Mouse (Mus musculus) brain, embryonic 18.5 days (tissue): ENCODE data around the gene Rgcc.

Source experiments
- DNase-seq: peaks from one replicate; pipeline ENCODE4 v3.0.0-alpha.2; 2012; ENCODE audit warnings: low read depth, low spot score

The Rgcc gene

DNA sequence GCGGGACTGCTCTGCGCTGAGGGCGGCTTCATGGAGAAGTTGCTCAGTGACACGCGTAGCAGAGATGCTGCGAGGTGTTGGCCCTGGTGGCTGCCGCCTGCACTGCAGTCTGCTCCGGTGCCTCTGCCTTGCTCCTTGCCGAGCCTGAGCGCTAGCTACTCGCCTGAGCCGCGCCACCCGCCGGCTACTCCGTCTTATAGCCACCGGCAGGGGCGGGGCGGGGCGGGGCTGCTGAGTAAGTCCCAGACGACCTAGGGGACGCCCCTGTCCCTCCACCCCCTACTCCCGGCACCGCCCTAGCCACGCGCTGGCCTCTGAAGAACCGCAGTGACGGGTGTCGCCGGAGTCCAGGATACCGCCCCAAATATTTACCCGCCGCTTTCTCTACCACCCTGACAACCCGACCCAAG is at the start of gene Rgcc:
TSS of gene Rgcc (minus strand) at position 180 of the 410 bp plus-strand sequence.
- peak; percentile 70 for DNase-seq

DNA sequence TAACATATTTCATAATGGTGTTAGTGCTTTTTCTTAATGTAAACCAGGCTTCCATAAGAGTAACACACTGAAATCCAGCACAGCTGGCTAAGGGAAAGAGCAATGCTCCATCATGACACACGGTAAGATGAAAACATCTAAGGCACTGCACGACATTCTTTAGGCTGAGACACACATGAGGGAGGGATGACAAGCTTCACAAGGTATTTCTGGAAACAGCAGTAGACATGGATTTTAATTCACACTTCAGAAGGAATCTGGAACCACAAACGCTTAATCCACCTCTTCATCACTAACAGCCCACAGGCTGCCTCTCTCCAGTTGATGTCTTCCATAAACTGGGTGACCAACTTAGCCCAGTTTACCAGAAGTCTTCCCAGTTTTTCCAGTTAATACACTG is 44.9 kb upstream of the Rgcc start:
- DNase-seq: no peak

DNA sequence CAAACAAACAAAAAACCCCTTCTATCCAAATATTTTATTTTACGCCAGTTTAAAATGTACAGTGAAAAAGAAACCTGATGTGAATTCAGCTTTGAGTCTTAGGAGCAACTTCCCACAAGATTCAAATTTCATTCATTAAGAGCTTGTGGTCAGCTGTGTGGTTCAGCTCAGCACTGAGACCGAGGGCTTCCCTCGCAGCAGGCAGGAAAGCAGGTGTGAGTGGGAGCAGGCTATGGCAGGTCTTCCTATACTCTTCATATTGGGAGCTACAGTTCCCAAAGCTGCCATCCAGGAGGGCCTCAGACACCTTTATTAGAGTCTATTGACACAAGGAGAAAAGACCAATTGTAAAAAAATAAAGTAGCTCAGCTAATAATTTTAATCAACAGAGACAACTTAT is 34.2 kb upstream of the Rgcc start:
- DNase-seq: no peak

GRCm38 (mm10) chr14:79331936-79332335 is 30.5 kb upstream of the Rgcc start:
- DNase-seq: no peak

- no peak for DNase-seq
These were observed 29.6 kb upstream of the Rgcc start for GRCm38 (mm10) chr14:79330944-79331561.

DNA sequence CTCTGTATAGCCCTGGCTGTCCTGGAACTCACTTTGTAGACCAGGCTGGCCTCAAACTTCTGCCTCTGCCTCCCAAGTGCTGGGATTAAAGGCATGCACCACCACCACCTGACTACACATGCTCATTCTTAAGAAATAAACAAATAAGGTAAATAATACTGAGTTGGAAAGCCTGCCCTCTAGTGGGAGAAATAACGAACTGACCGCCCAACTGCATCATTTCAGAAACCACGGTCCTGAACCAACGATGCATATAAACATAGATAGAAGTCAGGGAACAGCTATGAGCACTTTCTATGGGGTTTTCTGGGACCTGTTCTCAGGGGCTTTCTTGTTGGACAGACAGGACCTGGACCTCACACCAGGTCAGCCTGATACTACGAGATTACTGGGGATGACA is 25.6 kb upstream of the Rgcc start:
- DNase-seq: no peak

- no peak for DNase-seq
These were observed 22.8 kb upstream of the Rgcc start for GRCm38 (mm10) chr14:79324112-79324840.

GRCm38 (mm10) chr14:79321881-79322280 is 20.4 kb upstream of the Rgcc start:
- no peak for DNase-seq

DNA sequence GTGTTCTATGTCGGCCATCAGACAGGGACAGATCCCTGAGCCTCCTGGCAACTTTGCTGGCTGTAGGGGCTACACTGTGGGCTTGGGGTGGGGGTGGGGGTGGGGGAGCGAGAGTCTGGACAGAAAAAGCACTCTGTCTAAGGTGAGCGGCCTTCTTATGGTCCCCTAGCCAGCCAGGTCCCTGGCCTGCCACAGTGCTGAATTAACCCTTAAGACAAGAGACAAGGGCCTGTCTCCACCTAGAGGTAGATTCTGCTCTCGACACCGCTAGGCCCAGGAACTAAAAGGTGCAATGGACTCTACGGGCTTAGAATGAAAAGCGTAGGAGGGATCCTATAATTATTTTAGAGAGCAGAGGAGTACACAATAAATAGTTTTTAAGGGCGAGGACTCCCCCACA is 19.7 kb upstream of the Rgcc start:
- no peak for DNase-seq

DNA sequence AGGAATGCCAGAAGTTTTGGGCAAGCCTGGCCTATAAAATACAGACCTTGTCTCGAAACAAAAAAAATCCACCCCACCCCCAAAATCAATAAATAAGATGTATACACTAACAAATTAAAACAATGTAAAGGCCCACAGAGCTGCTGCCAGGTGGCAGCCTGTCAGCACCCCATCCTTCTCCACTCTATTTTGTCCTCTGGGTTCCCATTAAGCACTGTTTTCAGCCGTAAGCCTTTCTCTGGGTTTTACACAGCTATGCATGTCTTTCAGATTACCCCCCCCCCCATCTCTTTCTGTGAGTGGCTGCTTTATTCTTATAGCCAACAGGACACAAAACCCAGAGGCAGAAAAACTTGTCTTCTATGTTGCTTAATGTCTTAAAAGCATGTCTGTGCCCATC is 16.2 kb upstream of the Rgcc start:
- DNase-seq: no peak

DNA sequence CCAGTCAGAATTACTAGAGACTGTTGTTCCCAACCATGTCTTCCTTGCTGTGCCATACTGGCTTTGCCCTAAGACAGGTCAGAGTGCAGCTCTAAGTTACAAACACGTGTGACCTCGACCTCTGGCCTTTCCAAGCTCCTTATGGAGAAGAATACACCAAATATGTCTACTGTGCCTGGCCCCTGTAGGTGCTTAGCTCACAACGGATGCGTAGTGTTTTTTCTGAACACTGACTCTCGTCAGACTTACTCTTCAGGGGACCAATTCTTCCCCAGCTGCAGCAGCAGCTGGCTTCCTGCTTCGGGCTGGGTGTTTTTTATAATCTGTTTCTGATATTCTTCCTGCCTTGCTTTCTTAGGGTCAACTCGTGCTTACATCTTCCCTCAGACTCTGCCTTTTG is 14.4 kb upstream of the Rgcc start:
- no peak for DNase-seq

DNA sequence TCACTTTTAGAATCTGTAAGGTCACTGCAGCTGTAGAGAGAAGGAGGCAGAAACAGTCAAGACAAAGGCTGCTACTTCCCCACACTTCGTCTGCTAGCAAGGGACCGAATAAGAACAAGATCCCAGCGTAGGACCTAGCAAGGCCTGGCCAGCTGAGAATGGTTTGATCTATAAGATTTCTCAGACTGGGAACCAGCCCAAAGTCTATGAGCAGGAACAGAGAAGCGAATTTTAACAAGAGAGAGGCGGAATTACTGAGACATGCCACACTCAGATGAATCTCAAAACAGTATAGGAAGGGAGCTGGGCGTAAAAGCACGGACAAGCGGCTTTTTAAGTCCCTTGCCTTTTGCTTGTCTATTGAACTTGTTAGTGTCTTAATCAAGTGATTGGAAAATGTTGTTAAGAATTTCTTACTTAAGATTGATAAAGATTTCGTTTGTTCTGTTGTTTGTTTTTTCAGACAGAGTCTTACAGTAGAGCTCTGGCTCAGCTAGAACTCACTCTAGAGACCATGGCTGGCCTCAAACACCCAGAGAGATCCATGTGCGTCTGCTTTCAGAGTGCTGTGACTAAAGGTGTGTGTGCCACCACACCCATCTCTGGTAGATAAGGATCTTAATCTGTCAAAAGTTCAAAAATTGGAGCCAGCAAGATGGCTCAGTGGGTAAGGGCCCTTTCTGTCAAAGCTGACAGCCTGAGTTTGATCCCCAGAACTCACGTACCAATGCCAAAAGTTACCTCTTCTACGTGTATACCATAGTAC is 13.0 kb upstream of the Rgcc start:
- no peak for DNase-seq

DNA sequence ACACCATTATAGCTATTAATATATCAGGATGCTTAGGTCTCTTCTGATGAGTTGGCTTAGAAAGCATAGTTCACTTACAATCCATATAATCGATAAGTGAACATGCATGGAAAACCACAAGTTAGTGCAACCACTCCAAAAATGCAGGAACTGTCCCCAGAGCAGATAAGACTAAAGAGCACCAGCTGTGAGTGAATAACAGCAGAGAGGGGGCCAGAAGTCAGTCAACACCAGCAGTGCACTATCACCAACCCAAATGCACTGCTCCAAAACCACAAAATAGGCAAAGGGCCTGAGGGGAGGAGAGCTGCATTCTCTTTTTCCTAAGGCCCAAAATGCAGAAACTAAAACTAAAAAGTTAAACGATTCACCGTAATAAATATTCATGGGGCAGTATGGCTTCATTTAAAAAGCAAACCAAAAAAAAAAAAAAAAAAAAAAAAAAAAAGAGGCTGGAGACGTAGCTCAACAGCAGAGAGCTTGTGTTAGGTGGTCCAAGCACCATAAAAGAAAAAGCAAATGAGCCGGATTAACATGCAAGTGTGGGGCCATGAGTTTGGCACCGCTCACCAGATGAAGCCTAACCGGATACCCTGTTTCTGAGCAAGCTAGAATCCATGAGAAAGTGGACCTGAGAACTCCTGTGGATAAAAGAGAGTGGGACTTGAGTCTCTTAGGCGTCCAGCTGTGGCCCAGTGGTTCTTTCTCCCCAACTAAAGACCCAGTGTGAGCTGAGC is 12.2 kb upstream of the Rgcc start:
- no peak for DNase-seq

DNA sequence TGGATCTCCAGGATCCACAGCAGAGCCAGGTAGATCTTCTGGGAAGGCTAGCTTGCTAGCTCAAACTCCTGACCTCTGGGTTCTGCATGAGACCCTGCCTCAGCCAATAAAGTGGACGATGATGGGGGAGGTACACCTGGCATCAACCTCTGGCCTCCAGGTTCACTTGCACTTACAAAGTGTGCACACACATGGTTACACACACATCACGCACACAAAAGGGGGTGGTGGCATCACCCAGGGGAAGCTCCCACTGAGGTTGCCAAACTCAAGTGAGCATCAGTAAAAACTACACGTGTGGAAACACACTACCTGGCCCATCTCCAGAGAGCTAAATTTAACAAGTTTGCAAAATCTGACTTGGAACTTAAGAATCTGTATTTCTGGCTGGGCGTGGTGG is 11.3 kb upstream of the Rgcc start:
- no peak for DNase-seq

DNA sequence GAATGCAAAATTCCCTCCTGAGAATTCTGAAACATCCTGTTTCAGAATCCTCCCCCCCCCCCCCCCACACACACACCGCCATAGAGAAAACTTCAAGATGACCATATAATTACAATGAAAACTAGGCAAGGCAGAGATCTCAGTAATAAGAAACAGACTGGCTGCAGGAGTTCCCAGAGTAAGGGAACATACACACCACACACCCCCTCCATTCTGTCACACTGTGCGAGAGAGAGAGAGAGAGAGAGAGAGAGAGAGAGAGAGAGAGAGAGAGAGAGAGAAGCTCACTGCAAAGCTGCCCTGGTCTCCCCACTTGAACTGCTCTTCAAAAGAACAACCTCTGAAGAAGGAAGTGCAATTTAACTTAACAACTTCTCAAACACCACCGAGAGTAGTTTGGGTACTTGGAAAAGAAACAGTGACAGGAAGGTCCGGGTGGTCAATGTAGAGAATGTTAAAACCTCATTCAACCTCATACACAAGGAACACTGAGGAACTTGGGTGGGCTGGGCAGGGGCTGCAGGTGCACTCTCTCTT is 10.5 kb upstream of the Rgcc start:
- no peak for DNase-seq

DNA sequence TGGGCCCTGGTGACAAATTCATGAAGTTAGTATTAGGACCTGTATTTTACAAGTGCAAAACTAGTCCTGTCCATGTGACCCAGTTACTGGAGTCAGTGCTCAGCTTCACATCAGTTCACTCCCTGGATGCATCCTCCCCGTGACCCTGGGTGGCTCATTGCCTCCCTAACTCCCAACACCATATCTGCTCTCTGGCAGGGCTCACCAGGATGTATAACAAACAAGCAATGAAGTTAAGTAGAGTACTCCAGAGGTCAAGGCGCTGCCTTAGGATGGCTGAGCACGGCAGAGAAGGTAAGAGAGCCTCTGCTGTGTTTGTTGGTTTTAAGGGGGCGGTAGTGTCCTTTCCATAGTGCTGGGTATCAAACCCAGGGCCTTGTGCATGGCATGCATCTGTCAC is 7.7 kb upstream of the Rgcc start:
- DNase-seq: no peak

DNA sequence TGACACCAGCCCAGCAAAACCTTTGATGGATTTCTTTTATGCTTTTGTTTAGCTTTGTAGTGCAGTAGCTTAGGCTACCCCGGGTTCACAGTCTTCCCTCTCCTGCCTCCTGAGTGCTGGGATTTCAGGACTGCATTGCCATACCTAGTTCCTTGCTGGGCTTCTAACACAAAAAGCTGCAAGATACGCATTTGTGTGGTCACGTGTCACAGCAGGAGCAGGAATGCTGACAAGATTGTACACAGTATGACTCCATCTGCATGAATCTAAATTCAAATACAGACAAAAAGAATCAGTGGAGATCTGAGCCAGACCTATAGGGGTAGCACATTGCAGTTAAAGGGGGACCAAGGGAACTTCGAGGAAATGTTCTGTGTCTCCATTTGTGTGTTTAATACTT is 6.9 kb upstream of the Rgcc start:
- DNase-seq: no peak

GRCm38 (mm10) chr14:79307908-79308307 is 6.5 kb upstream of the Rgcc start:
- DNase-seq: no peak

DNA sequence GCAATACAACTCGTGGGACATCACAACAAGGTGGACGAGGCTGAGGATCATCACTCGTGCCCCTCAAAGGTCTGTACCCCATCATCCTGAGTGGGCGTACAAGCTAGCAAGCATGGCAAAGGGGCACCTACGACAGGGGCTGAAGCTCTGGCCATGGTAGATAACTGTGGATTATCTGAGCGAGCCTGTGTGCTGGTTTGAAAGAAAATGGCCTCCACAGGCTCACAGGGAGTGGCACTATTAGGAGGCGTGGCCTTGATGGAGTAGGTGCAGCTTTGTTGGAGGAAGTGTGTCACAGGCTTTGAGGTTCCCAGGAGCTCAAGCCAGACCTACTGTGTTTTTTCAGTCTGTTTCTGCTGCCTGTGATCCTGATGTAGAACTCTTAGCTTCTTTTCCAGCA is 5.7 kb upstream of the Rgcc start:
- DNase-seq: no peak

- no peak for DNase-seq
These were observed 3.5 kb upstream of the Rgcc start for GRCm38 (mm10) chr14:79304873-79305464.

DNA sequence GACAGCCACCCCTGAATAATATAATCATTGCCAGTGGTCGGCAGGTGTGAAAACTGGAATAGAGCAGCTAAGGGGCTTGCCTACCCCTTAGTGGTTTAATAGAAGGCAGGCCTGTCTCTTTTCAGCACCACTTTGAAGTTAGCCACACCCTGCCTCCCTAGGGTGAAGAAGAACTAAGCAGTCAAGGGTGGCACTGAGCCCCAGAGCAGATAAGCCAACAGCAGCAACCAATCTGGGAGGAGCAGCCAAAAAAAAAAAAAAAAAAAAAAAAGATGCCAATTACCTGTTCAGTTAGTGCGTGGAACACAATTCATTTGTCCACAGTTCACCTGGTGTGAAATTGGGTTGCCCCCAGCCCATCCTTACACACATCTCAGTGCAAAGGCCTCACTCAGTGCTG is 1.7 kb upstream of the Rgcc start:
- no peak for DNase-seq
